Mouse (Mus musculus): ENCODE data around the gene Mgat5. TPM values are rescaled to one million over a fixed set of nuclear protein-coding genes. Genes with fewer than 3 reads are reported as not detected.

Gene Mgat5
- total and polyA plus RNA-seq, 3 experiments, result 0.16 TPM; not detected in 2

GRCm38 (mm10) chr1:127500219-127500618 lies 295.4 kb downstream of the Mgat5 start:
- H3K9me3 ChIP-seq (replicated peaks), result peaks cover 73% of the 10 kb centered on the region
- no peaks in the 10 kb centered on the region for H3K27me3 ChIP-seq (ENCODE audit: insufficient read depth, low read length)
- no peak for ATAC-seq (ENCODE audit: extremely low read depth, insufficient number of reproducible peaks, low FRiP score, poor library complexity, severe bottlenecking)
- H3K4me1 ChIP-seq (ENCODE audit: insufficient read depth, low read depth, low read length), result no peaks in the 10 kb centered on the region
- DNase-seq (ENCODE audit: low spot score), result no peak
- TF ChIP-seq CTCF (IDR thresholded peaks at IDR 0.05; ENCODE audit: low read depth, low read length) (0 out of 2 replicates have a peak, but pooled peaks have one; percentile 10), GATA2 (IDR thresholded peaks at IDR 0.05; ENCODE audit: borderline replicate concordance, low read depth, low read length) (no peak), GATA1 (IDR thresholded peaks at IDR 0.05; ENCODE audit: borderline replicate concordance, low read length) (no peak)
- H3K36me3 ChIP-seq (replicated peaks), result no peaks in the 10 kb centered on the region
- H3K4me3 ChIP-seq (ENCODE audit: low read depth, low read length), result no peak overlapping the region

DNA sequence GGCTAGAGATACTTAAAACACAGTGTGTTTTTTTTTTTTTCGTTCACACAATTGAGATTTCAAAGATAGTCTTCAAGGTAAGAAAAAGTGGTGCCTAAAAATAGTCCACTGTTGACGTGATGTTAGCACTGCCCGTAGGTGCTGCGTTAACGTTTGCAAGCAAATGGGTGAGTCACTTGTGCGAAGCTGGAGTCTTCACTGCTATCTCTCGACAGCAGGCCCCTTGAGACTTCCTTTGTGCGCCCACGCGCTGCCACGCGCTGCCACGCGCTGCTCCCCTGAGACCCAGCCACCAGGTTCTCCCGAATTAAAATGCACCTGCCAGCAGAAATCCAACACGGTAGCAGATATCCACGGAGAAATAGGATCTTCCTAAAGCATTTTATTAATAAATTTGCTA lies 295.9 kb downstream of the Mgat5 start:
- no peak for ATAC-seq (ENCODE audit: extremely low read depth, insufficient number of reproducible peaks, low FRiP score, poor library complexity, severe bottlenecking)
- Histone ChIP-seq H3K36me3 (replicated peaks) (no peaks in the 10 kb centered on the region), H3K4me1 (ENCODE audit: insufficient read depth, low read depth, low read length) (no peaks in the 10 kb centered on the region), H3K4me3 (ENCODE audit: low read depth, low read length) (no peak overlapping the region), H3K27me3 (ENCODE audit: insufficient read depth, low read length) (no peaks in the 10 kb centered on the region), H3K9me3 (replicated peaks) (peaks cover 70% of the 10 kb centered on the region)
- no peak for DNase-seq (ENCODE audit: low spot score)
- no peak for TF ChIP-seq CTCF (IDR thresholded peaks at IDR 0.05; ENCODE audit: low read depth, low read length)
- no peak for TF ChIP-seq POLR2AphosphoS5 (IDR thresholded peaks at IDR 0.05; ENCODE audit: insufficient replicate concordance, low read depth, low read length)
- TF ChIP-seq GATA1 (IDR thresholded peaks at IDR 0.05; ENCODE audit: borderline replicate concordance, low read length), result no peak
- no peak for TF ChIP-seq GATA2 (IDR thresholded peaks at IDR 0.05; ENCODE audit: borderline replicate concordance, low read depth, low read length)
- TF ChIP-seq TAL1 (conservative IDR thresholded peaks at IDR 0.05; ENCODE audit: low read depth, low read length), result no peak

DNA sequence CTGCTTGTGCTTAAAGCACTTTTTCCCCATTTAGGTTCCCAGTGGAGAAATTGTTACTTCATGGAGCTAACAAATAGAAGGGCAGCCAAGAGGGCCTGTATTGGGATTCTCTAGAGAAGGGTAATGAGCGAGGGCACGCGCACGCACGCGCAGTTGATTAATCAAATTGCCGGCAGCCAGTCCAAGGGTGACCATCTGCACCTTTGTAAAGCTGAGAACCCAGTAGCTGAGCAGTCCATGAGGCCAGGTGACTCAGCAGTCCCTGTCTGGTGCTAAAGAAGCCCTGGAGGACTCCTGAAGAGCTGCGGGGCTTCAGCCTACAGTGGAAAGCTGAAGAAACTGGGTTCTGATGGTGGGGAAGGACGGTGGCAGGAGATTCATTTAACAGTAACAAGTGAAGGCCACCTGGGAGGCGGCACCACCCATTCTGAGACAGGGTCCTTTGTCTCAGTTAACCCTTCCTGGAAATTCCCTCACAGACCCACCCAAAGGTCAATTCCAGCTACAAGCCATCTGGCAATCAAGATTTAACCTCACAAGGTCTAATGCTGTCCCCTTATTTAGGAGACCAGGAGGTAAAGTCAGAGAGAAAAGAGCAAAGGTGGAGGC lies 302.3 kb downstream of the Mgat5 start:
- Histone ChIP-seq H3K27me3 (ENCODE audit: insufficient read depth, low read length) (no peaks in the 10 kb centered on the region), H3K36me3 (replicated peaks) (no peaks in the 10 kb centered on the region), H3K9me3 (replicated peaks) (peaks cover 62% of the 10 kb centered on the region), H3K4me1 (ENCODE audit: insufficient read depth, low read depth, low read length) (no peaks in the 10 kb centered on the region), H3K4me3 (ENCODE audit: low read depth, low read length) (no peak overlapping the region)
- ATAC-seq (ENCODE audit: extremely low read depth, insufficient number of reproducible peaks, low FRiP score, poor library complexity, severe bottlenecking) (no peak), DNase-seq (ENCODE audit: low spot score) (no peak)
- TF ChIP-seq GATA2 (IDR thresholded peaks at IDR 0.05; ENCODE audit: borderline replicate concordance, low read depth, low read length) (no peak), TAL1 (conservative IDR thresholded peaks at IDR 0.05; ENCODE audit: low read depth, low read length) (no peak), CTCF (IDR thresholded peaks at IDR 0.05; ENCODE audit: low read depth, low read length) (no peak), POLR2AphosphoS5 (IDR thresholded peaks at IDR 0.05; ENCODE audit: insufficient replicate concordance, low read depth, low read length) (no peak), GATA1 (IDR thresholded peaks at IDR 0.05; ENCODE audit: borderline replicate concordance, low read length) (no peak)

DNA sequence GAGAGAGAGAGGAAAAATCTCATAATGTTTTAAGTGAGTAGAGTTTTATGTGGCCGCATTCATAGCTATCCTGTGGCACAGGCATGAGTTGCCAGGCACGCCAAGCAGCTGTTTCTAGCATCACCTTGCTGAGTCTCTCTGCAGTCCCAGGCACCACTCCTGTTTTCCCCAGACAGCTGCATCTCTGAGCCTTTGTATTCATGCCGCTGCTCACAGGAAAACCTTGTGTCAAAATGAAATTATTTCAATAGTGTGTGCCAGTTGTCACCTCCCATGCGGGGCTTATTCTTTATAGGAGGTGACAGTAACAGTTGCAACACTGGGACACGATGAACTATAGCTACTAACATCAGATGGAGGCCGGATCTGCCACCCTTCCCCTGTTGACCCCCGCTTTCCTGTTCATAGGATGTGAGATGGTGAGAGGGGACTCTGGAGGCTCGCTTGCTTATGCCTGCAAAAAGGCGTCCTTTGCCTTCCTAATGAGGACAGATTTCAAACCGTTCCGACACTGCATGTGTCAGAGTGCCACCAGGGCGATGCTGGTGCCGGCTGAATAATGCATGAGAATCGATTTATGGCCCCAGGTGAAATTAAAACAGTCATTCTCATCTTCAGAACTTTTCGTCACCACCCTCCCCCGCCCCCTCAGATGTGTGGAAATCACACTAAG lies 303.4 kb downstream of the Mgat5 start:
- no peaks in the 10 kb centered on the region for H3K4me1 ChIP-seq (ENCODE audit: insufficient read depth, low read depth, low read length)
- H3K4me3 ChIP-seq (ENCODE audit: low read depth, low read length), result no peak overlapping the region
- peaks cover 60% of the 10 kb centered on the region for H3K9me3 ChIP-seq (replicated peaks)
- no peaks in the 10 kb centered on the region for H3K36me3 ChIP-seq (replicated peaks)
- ATAC-seq (ENCODE audit: extremely low read depth, insufficient number of reproducible peaks, low FRiP score, poor library complexity, severe bottlenecking), result no peak
- no peaks in the 10 kb centered on the region for H3K27me3 ChIP-seq (ENCODE audit: insufficient read depth, low read length)
- no peak for DNase-seq (ENCODE audit: low spot score)
- TF ChIP-seq TAL1 (conservative IDR thresholded peaks at IDR 0.05; ENCODE audit: low read depth, low read length) (no peak), GATA1 (IDR thresholded peaks at IDR 0.05; ENCODE audit: borderline replicate concordance, low read length) (no peak)

- DNase-seq (ENCODE audit: low spot score) (no peak), ATAC-seq (ENCODE audit: extremely low read depth, insufficient number of reproducible peaks, low FRiP score, poor library complexity, severe bottlenecking) (no peak)
- H3K9me3 ChIP-seq (replicated peaks), result peaks cover 60% of the 10 kb centered on the region
- TF ChIP-seq TAL1 (conservative IDR thresholded peaks at IDR 0.05; ENCODE audit: low read depth, low read length) (no peak), CTCF (IDR thresholded peaks at IDR 0.05; ENCODE audit: low read depth, low read length) (no peak), POLR2AphosphoS5 (IDR thresholded peaks at IDR 0.05; ENCODE audit: insufficient replicate concordance, low read depth, low read length) (no peak), GATA1 (IDR thresholded peaks at IDR 0.05; ENCODE audit: borderline replicate concordance, low read length) (no peak), GATA2 (IDR thresholded peaks at IDR 0.05; ENCODE audit: borderline replicate concordance, low read depth, low read length) (no peak)
- H3K36me3 ChIP-seq (replicated peaks), result no peaks in the 10 kb centered on the region
- no peak overlapping the region for H3K4me3 ChIP-seq (ENCODE audit: low read depth, low read length)
- H3K4me1 ChIP-seq (ENCODE audit: insufficient read depth, low read depth, low read length), result no peaks in the 10 kb centered on the region
- no peaks in the 10 kb centered on the region for H3K27me3 ChIP-seq (ENCODE audit: insufficient read depth, low read length)
These were observed 304.1 kb downstream of the Mgat5 start for GRCm38 (mm10) chr1:127508921-127509320.

GRCm38 (mm10) chr1:127511362-127511761 lies 306.5 kb downstream of the Mgat5 start:
- H3K4me1 ChIP-seq (ENCODE audit: insufficient read depth, low read depth, low read length), result no peaks in the 10 kb centered on the region

More at GRCm38 (mm10) chr1:127511362-127511761, 306.5 kb downstream of the Mgat5 start:
- H3K27me3 ChIP-seq (ENCODE audit: insufficient read depth, low read length), result no peaks in the 10 kb centered on the region
- no peak for ATAC-seq (ENCODE audit: extremely low read depth, insufficient number of reproducible peaks, low FRiP score, poor library complexity, severe bottlenecking)
- TF ChIP-seq TAL1 (conservative IDR thresholded peaks at IDR 0.05; ENCODE audit: low read depth, low read length) (no peak), CTCF (IDR thresholded peaks at IDR 0.05; ENCODE audit: low read depth, low read length) (no peak), GATA2 (IDR thresholded peaks at IDR 0.05; ENCODE audit: borderline replicate concordance, low read depth, low read length) (no peak), GATA1 (IDR thresholded peaks at IDR 0.05; ENCODE audit: borderline replicate concordance, low read length) (no peak), POLR2AphosphoS5 (IDR thresholded peaks at IDR 0.05; ENCODE audit: insufficient replicate concordance, low read depth, low read length) (no peak)
- no peak overlapping the region for H3K4me3 ChIP-seq (ENCODE audit: low read depth, low read length)
- no peak for DNase-seq (ENCODE audit: low spot score)
- H3K9me3 ChIP-seq (replicated peaks), result peaks cover 71% of the 10 kb centered on the region
- no peaks in the 10 kb centered on the region for H3K36me3 ChIP-seq (replicated peaks)

Measured in G1E (cell line).